Comparison of ENCODE assay signal across 7 mouse cellular contexts in the genomic region with DNA sequence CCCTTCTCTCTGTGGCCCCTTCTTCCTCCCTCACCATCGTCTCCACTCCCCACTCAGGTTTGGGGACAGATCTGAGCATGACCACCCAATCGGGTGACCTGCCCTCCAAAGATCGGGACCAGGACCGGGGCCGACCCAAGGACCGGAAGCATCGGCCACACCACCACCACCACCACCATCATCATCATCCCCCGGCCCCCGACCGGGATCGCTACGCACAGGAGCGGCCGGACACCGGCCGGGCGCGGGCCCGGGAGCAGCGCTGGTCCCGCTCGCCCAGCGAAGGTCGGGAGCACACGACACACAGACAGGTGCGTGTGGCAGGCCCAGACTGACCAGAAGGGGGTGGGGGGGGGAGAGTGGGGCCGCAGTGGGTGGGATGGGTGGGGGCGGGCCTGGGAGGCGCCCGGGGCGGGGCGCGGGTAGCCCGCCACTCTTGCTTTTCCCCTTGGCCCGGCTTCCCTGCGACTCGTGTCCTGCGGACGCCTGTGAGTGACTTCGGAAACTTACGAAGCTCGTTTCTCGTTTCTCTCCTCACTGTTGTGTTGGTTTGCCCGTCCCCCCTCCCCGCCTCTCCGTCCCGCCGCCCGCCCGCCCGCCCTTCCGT. TPM values are rescaled to one million over a fixed set of nuclear protein-coding genes. Genes with fewer than 3 reads are reported as not detected.
DNase-seq lines count a peak whose midpoint lies in the region; ATAC-seq lines count a peak whose summit lies in the region.

No protein-coding gene starts in this region.

- ATAC-seq in embryonic facial prominence, embryonic 11.5 days (replicated peaks; ENCODE audit: insufficient number of reproducible peaks, low FRiP score, low TSS enrichment, low read depth): peak; percentile 34
- peak; percentile 8; the same call in 1 of the 2 replicates for ATAC-seq in liver, embryonic 11.5 days (replicated peaks; ENCODE audit: low FRiP score)
- peak; percentile 34 for ATAC-seq in neural tube, embryonic 15.5 days (ENCODE audit: low FRiP score)

- WGBS in embryonic facial prominence, embryonic 11.5 days: under 1% methylated on average over 44 of the region's 52 CpGs
- under 1% methylated on average over 42 of the region's 52 CpGs for WGBS in liver, embryonic 11.5 days
- under 1% methylated on average over 39 of the region's 52 CpGs for WGBS in neural tube, embryonic 15.5 days

- peak; percentile 81 for DNase-seq in A20 (ENCODE audit: low read depth, low spot score)
- peak; percentile 38 for DNase-seq in CD4-positive helper T cell, adult 2 months (ENCODE audit: low read depth, low spot score)
- DNase-seq in embryonic facial prominence, embryonic 11.5 days (ENCODE audit: low spot score): peak; percentile 64
- peak; percentile 44 for DNase-seq in heart, postnatal 4 days
- peak; percentile 46 for DNase-seq in liver, embryonic 11.5 days (ENCODE audit: low spot score)
- no peak for DNase-seq in layer of hippocampus, adult 8-10 months (ENCODE audit: low spot score in 2 of 2)

- H3K4me3 ChIP-seq in embryonic facial prominence, embryonic 11.5 days (ENCODE audit: low read depth, low read length): peak overlapping the region; percentile 57
- peak overlapping the region; percentile 69 for H3K4me3 ChIP-seq in liver, embryonic 11.5 days (ENCODE audit: low read depth, low read length)
- H3K4me3 ChIP-seq in neural tube, embryonic 15.5 days (replicated peaks): peak overlapping the region; percentile 42

- H3K4me1 ChIP-seq in embryonic facial prominence, embryonic 11.5 days (ENCODE audit: control insufficient read depth, insufficient read depth, low read length): peaks cover 2% of the 10 kb centered on the region
- no peaks in the 10 kb centered on the region; the same call in none of the 2 replicates for H3K4me1 ChIP-seq in liver, embryonic 11.5 days (replicated peaks; ENCODE audit: control insufficient read depth, insufficient read depth, low read length)
- peaks cover 37% of the 10 kb centered on the region for H3K4me1 ChIP-seq in neural tube, embryonic 15.5 days

- peak overlapping the region; percentile 82 for H3K9ac ChIP-seq in embryonic facial prominence, embryonic 11.5 days (replicated peaks; ENCODE audit: low read length)
- H3K9ac ChIP-seq in liver, embryonic 11.5 days (ENCODE audit: low read depth, low read length): peak overlapping the region; percentile 82
- peak overlapping the region; percentile 62 for H3K9ac ChIP-seq in neural tube, embryonic 15.5 days (replicated peaks)

- peak overlapping the region; percentile 95 for H3K27ac ChIP-seq in embryonic facial prominence, embryonic 11.5 days (replicated peaks; ENCODE audit: low read depth, low read length)
- H3K27ac ChIP-seq in liver, embryonic 11.5 days (ENCODE audit: low read depth, low read length): peak overlapping the region; percentile 81
- peak overlapping the region; percentile 79 for H3K27ac ChIP-seq in neural tube, embryonic 15.5 days (replicated peaks)

- no peaks in the 10 kb centered on the region for H3K27me3 ChIP-seq in embryonic facial prominence, embryonic 11.5 days (ENCODE audit: control insufficient read depth, insufficient read depth, low read length)
- H3K27me3 ChIP-seq in liver, embryonic 11.5 days (replicated peaks; ENCODE audit: control insufficient read depth, insufficient read depth, low read length): no peaks in the 10 kb centered on the region
- no peaks in the 10 kb centered on the region for H3K27me3 ChIP-seq in neural tube, embryonic 15.5 days (replicated peaks)

- H3K9me3 ChIP-seq in embryonic facial prominence, embryonic 11.5 days (replicated peaks; ENCODE audit: control insufficient read depth, low read length): no peaks in the 10 kb centered on the region
- H3K9me3 ChIP-seq in liver, embryonic 11.5 days (ENCODE audit: control insufficient read depth, low read length): no peaks in the 10 kb centered on the region
- H3K9me3 ChIP-seq in neural tube, embryonic 15.5 days (replicated peaks): no peaks in the 10 kb centered on the region

- H3K36me3 ChIP-seq in embryonic facial prominence, embryonic 11.5 days (replicated peaks; ENCODE audit: control insufficient read depth, insufficient read depth, low read depth, low read length): no peaks in the 10 kb centered on the region
- H3K36me3 ChIP-seq in liver, embryonic 11.5 days (ENCODE audit: control insufficient read depth, insufficient read depth, low read length): no peaks in the 10 kb centered on the region
- peaks cover 9% of the 10 kb centered on the region; the same call in 1 of the 2 replicates for H3K36me3 ChIP-seq in neural tube, embryonic 15.5 days

- peak overlapping the region; percentile 89 for H3K4me2 ChIP-seq in embryonic facial prominence, embryonic 11.5 days (ENCODE audit: low read depth, low read length)
- H3K4me2 ChIP-seq in liver, embryonic 11.5 days: peak overlapping the region; percentile 90
- peak overlapping the region; percentile 87 for H3K4me2 ChIP-seq in neural tube, embryonic 15.5 days

RNA-seq across cellular contexts. Expression of a gene that starts 24.0 kb away (rescaled TPM):
- 86.9 and 89.6 TPM in 2 replicates for polyA plus RNA-seq in embryonic facial prominence, embryonic 11.5 days (2014; fragmentation: Nextera tagmentation; extraction: Ambion mirVana)
- 10 to 100 TPM; 33.3 to 35.5 TPM for total RNA-seq in heart, postnatal 4 days (2021)
- 46.5 and 50.1 TPM in 2 replicates for polyA plus RNA-seq in liver, embryonic 11.5 days (2014; fragmentation: Nextera tagmentation; extraction: Ambion mirVana)
- 20.3 and 33.1 TPM in 2 replicates for polyA plus RNA-seq in neural tube, embryonic 15.5 days (2015; fragmentation: Nextera tagmentation; extraction: Ambion mirVana)
- total RNA-seq in layer of hippocampus, adult 8-10 months (2022): 10 to 100 TPM in 1 of 4 experiments, 1 to 10 TPM in 3; 7.0 to 10.2 (median 9.3) TPM

RNA-seq across cellular contexts. Expression of a gene that starts 47.4 kb away (rescaled TPM):
- 61.5 and 64.7 TPM in 2 replicates for polyA plus RNA-seq in embryonic facial prominence, embryonic 11.5 days (2014; fragmentation: Nextera tagmentation; extraction: Ambion mirVana)
- total RNA-seq in heart, postnatal 4 days (2021): 10 to 100 TPM; 47.4 to 48.8 TPM
- 94.1 and 95.6 TPM in 2 replicates for polyA plus RNA-seq in liver, embryonic 11.5 days (2014; fragmentation: Nextera tagmentation; extraction: Ambion mirVana)
- 66.7 and 75.1 TPM in 2 replicates for polyA plus RNA-seq in neural tube, embryonic 15.5 days (2015; fragmentation: Nextera tagmentation; extraction: Ambion mirVana)
- 100 to 1,000 TPM in 2 of 4 experiments, 10 to 100 TPM in 2; 91.6 to 133 (median 103) TPM for total RNA-seq in layer of hippocampus, adult 8-10 months (2022)

RNA-seq across cellular contexts. Expression of a gene that starts 49.0 kb away (rescaled TPM):
- polyA plus RNA-seq in embryonic facial prominence, embryonic 11.5 days (2014; fragmentation: Nextera tagmentation; extraction: Ambion mirVana): 21.0 and 21.1 TPM in 2 replicates
- total RNA-seq in heart, postnatal 4 days (2021): 10 to 100 TPM; 65.0 to 68.7 TPM
- 23.0 and 25.2 TPM in 2 replicates for polyA plus RNA-seq in liver, embryonic 11.5 days (2014; fragmentation: Nextera tagmentation; extraction: Ambion mirVana)
- 12.3 and 14.1 TPM in 2 replicates for polyA plus RNA-seq in neural tube, embryonic 15.5 days (2015; fragmentation: Nextera tagmentation; extraction: Ambion mirVana)
- total RNA-seq in layer of hippocampus, adult 8-10 months (2022): 10 to 100 TPM; 86.2 to 91.2 (median 87.6) TPM

Comparison
In these comparisons a context has a peak if more than half of its experiments do, and no peak if none do; other contexts are left out.
1. DNase-seq: peak in A20 (single experiment), CD4-positive helper T cell, adult 2 months (single experiment), embryonic facial prominence, embryonic 11.5 days (single experiment), heart, postnatal 4 days (single experiment) and liver, embryonic 11.5 days (single experiment); none in layer of hippocampus, adult 8-10 months (0 of 2).
2. Peak in every context shown above with its lines, with median percentiles within 50 percentile points of each other: ATAC-seq, H3K27ac ChIP-seq, H3K4me2 ChIP-seq, H3K4me3 ChIP-seq and H3K9ac ChIP-seq.